Mouse (Mus musculus): ENCODE measurements around the gene Pcca. TPM values are rescaled to one million over a fixed set of nuclear protein-coding genes. Genes with fewer than 3 reads are reported as not detected.
A peak's percentile ranks its signal among the peaks of the same experiment; 100 is the strongest.

The Pcca gene
- polyA plus RNA-seq, 1 experiment from 2014 or later = 36.5 TPM

DNA sequence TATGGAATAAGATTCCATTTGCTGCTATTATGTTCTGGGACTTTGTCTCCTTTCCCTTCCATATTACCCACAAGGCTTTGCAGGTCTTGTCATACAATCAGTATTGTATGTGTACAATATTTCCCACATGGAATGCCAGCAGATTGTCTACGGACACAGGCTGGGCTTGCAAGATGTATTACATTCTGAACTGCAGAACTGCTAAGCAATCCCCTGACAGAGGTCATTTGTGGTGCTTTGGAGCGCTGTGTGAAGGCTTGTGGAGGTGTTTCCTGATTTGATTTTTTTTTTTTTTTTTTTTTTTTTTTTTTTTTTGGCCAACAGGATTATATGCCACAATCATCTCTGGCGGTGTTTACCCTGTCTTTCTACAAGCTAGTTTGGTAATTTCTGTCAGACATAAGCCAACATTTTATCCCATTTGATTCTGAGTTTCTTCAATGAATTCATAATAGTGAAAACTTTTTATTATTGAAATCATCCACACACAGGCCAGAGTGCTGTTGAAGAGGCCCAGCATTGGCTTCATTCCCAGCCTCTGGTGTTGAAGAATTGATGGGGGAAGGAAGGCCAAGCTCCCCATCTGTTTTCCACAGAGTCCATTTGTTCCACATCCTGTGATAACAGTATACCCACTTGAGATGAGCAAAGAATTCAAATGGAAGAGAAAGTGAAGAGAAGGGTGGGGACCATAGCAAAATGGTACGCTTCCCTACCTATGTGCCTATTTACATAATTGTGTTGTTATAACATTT, 333.6 kb downstream of the Pcca start:
- Histone ChIP-seq H3K4me2 (replicated peaks) (no peak overlapping the region), H3K27me3 (no peaks in the 10 kb centered on the region), H3K36me3 (no peaks in the 10 kb centered on the region), H3K27ac (no peak overlapping the region), H3K4me3 (no peak overlapping the region), H3K9me3 (no peaks in the 10 kb centered on the region), H3K4me1 (no peaks in the 10 kb centered on the region), H3K9ac (no peak overlapping the region)
- WGBS = 67% methylated on average over 4 of the region's 4 CpGs
- no peak for ATAC-seq (ENCODE audit: insufficient number of reproducible peaks, insufficient read depth, low FRiP score, low TSS enrichment)

DNA sequence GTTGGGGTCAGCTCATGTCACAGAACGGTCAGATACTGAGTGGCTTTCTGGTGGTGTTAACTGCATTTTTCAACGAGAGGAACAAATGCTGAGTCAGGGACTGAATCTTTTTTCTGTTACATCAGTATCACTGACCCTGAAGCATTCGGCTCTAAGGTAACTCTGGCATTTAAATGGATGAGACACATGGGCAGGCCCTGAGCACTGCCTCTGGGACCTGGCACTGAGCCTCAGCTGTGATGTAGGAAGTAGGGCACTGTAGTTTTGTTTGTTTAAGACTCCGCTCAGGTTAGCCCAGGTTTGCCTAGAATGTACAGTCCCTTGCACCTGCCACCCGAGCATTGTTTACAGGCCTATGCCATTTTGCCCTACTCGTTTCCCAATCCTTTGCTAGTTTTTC, 335.7 kb downstream of the Pcca start:
- H3K4me1 ChIP-seq = no peaks in the 10 kb centered on the region
- no peaks in the 10 kb centered on the region for H3K9me3 ChIP-seq
- ATAC-seq (ENCODE audit: insufficient number of reproducible peaks, insufficient read depth, low FRiP score, low TSS enrichment) = no peak
- no peak overlapping the region for H3K27ac ChIP-seq
- H3K27me3 ChIP-seq = no peaks in the 10 kb centered on the region
- WGBS = 72% methylated on average over 6 of the region's 6 CpGs
- no peak overlapping the region for H3K4me3 ChIP-seq
- no peak overlapping the region for H3K9ac ChIP-seq
- no peaks in the 10 kb centered on the region for H3K36me3 ChIP-seq
- H3K4me2 ChIP-seq (replicated peaks) = no peak overlapping the region

DNA sequence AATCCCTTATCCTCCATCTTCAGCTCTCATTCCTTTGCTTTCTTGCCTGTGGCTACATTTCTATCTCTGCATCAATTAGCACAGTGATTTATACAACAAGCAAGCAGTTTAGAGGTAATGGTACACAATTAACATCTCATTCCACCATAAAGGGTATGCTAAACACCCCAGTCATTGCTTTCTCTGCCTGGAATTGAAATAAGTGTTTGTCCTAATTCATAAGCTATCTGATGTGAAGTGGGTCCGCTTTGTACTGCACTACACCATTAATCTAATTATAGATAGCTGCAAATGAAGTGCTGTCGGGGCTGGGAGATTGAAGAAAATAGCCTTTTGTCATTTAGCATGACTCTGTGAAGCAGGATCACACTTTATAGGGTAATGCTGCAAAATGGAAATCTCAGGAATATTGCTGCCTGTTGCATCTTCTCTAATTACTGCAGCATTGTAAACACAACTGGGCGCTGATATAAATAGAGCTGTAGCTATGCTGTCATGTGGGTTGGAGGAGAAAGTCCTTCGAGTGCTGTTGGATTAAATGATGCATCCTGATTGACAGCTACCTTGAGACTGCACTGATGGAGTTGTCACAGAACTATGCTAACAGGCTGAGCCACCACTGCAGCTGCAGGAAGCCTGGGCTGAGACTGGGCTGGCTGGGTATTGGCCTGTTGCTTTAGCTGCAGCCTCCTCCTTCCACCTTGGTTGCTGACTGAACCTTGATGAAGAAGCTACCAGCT, 337.9 kb downstream of the Pcca start:
- Histone ChIP-seq H3K4me1 (0 out of 2 replicates have a peak, but pooled peaks cover 3% of the 10 kb centered on the region), H3K27ac (no peak overlapping the region), H3K9me3 (no peaks in the 10 kb centered on the region), H3K4me2 (replicated peaks) (no peak overlapping the region), H3K9ac (no peak overlapping the region), H3K27me3 (no peaks in the 10 kb centered on the region), H3K4me3 (no peak overlapping the region), H3K36me3 (no peaks in the 10 kb centered on the region)
- ATAC-seq (ENCODE audit: insufficient number of reproducible peaks, insufficient read depth, low FRiP score, low TSS enrichment) = no peak
- 50% methylated on average over 4 of the region's 4 CpGs for WGBS

DNA sequence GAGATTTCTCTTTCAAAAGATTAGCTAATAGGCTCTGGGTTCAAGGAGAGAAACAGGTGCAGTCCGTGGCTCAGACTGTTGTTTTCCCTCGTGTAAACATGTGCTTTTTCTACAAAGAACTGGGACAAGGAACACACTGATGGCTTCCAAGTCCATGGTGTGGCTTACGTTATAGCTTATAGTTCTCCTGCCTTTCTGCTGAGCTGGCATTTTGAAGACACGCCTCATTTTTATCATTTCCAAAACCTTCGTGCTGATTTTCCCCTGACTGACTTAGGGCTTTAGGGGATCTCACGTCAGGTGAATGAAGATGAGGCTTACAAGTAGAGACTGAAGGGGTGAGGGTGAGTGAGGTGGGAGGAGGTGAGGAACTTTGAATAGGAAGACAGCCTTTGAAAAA, 338.5 kb downstream of the Pcca start:
- no peak overlapping the region for H3K27ac ChIP-seq
- 0 out of 2 replicates have a peak, but pooled peaks cover 3% of the 10 kb centered on the region for H3K4me1 ChIP-seq
- H3K9ac ChIP-seq = no peak overlapping the region
- no peak for ATAC-seq (ENCODE audit: insufficient number of reproducible peaks, insufficient read depth, low FRiP score, low TSS enrichment)
- no peak overlapping the region for H3K4me3 ChIP-seq
- 72% methylated on average over 6 of the region's 6 CpGs for WGBS
- H3K4me2 ChIP-seq (replicated peaks) = no peak overlapping the region
- no peaks in the 10 kb centered on the region for H3K9me3 ChIP-seq
- no peaks in the 10 kb centered on the region for H3K27me3 ChIP-seq
- no peaks in the 10 kb centered on the region for H3K36me3 ChIP-seq

DNA sequence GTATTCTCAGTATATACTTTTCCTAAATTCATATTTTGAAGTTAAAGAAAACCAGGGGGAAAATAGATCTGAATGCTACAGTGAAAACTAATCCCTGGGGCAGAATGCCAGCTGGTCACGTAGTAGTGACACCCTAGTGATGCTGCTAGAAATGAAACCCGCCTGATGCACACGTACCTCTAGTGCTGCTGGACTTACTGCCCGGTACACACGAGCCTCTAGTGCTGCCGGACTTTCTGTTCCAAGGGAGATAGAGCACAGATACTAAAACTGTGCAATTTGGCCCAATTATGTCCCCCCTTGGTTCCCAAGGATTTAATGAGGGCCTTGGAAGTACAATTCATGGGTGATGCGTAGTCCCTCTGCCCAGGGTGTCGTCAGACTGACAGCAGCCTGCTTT, 340.9 kb downstream of the Pcca start:
- 66% methylated on average over 8 of the region's 8 CpGs for WGBS
- no peaks in the 10 kb centered on the region for H3K36me3 ChIP-seq
- no peaks in the 10 kb centered on the region for H3K27me3 ChIP-seq
- H3K4me3 ChIP-seq = no peak overlapping the region
- H3K27ac ChIP-seq = no peak overlapping the region
- no peak overlapping the region for H3K9ac ChIP-seq
- H3K4me2 ChIP-seq (replicated peaks) = no peak overlapping the region
- 0 out of 2 replicates have a peak, but pooled peaks cover 3% of the 10 kb centered on the region for H3K4me1 ChIP-seq
- ATAC-seq (ENCODE audit: insufficient number of reproducible peaks, insufficient read depth, low FRiP score, low TSS enrichment) = no peak
- H3K9me3 ChIP-seq = no peaks in the 10 kb centered on the region

DNA sequence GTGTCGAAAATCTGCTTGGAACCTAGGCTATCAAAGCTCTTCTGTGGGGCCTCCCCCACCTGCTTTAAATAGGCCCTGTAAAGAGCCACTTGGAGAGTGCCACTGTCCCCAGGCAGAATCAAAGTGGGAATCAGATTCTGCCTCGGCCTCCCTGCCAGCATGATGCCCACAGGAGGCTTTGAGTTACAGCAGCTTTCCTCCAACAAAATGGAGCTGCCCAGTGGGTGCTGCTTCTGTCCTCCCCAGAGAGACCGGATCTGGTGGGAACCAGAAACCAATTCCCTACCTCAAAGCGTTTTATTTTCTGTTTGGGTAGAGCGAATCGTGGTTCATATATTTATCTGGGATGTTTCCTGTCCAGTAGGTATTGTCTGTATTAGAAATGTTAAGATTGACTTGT, 341.5 kb downstream of the Pcca start:
- H3K36me3 ChIP-seq = no peaks in the 10 kb centered on the region
- ATAC-seq (ENCODE audit: insufficient number of reproducible peaks, insufficient read depth, low FRiP score, low TSS enrichment) = no peak
- no peaks in the 10 kb centered on the region for H3K9me3 ChIP-seq
- no peaks in the 10 kb centered on the region for H3K27me3 ChIP-seq
- no peak overlapping the region for H3K4me3 ChIP-seq
- no peak overlapping the region for H3K27ac ChIP-seq
- 0 out of 2 replicates have a peak, but pooled peaks cover 3% of the 10 kb centered on the region for H3K4me1 ChIP-seq
- WGBS = 46% methylated on average over 6 of the region's 6 CpGs
- H3K9ac ChIP-seq = no peak overlapping the region
- no peak overlapping the region for H3K4me2 ChIP-seq (replicated peaks)

DNA sequence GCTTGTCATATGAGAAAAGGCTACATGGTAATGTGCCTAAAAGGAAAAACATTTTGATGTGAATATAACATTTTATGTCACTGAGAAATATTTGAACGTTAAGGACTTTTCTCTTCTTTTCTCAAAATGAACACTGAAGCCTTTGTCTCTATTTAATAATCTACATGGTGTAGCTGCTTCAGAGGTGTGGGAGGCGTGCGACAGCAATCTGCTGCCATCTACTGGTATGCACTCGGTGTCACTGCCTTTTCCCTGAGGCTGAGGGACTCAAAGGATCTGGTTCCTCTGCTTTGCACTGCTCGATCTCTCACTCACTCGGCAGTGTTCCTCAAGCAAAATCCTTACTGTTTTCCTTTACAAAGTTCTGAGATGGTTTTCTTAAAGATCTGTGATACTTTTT, 342.0 kb downstream of the Pcca start:
- under 1% methylated on average over 6 of the region's 6 CpGs for WGBS
- no peak overlapping the region for H3K9ac ChIP-seq
- no peaks in the 10 kb centered on the region for H3K27me3 ChIP-seq
- H3K9me3 ChIP-seq = no peaks in the 10 kb centered on the region
- H3K4me3 ChIP-seq = no peak overlapping the region
- ATAC-seq (ENCODE audit: insufficient number of reproducible peaks, insufficient read depth, low FRiP score, low TSS enrichment) = peak; percentile 87
- H3K27ac ChIP-seq = no peak overlapping the region
- no peak overlapping the region for H3K4me2 ChIP-seq (replicated peaks)
- no peaks in the 10 kb centered on the region for H3K36me3 ChIP-seq
- H3K4me1 ChIP-seq = 0 out of 2 replicates have a peak, but pooled peaks cover 3% of the 10 kb centered on the region

DNA sequence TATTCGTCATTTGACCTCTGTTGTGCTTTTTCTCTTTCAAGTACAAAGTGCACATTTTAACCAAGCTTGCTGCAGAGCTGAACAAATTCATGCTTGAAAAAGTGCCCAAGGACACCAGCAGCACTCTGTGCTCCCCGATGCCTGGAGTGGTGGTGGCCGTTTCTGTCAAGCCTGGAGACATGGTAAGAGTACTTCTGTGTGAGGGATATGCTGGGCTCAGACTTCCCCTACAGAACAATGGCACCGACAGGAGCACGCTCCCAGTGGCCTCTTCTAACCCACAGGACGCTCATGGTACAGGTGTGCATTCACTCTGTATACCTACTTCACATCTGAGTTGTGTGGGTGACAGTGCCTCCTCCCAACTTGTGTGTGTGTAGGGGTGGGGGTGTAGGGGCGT, 342.6 kb downstream of the Pcca start:
- Histone ChIP-seq H3K27ac (no peak overlapping the region), H3K4me2 (replicated peaks) (no peak overlapping the region), H3K27me3 (no peaks in the 10 kb centered on the region), H3K4me1 (peaks cover 7% of the 10 kb centered on the region), H3K9me3 (no peaks in the 10 kb centered on the region), H3K36me3 (no peaks in the 10 kb centered on the region), H3K9ac (no peak overlapping the region), H3K4me3 (no peak overlapping the region)
- WGBS = 66% methylated on average over 7 of the region's 7 CpGs
- no peak for ATAC-seq (ENCODE audit: insufficient number of reproducible peaks, insufficient read depth, low FRiP score, low TSS enrichment)

DNA sequence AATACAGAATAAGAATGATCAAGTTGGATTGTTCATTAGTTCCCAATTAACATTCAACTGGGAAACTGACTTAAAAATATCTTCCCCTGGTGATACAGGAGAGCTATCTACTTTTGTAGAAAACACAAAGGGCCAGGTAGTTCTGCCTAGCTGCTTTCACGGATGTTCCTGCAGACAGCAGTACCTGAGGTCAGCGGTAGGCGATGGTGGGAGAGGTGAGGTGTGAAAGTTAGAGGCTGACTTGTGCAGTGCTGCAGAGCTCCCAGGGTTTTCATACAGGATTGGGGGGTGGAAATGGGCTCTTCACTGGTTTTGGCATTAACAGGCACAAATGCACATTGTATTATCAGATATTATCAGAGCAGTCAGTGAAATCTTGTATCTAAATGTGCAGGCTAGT, 343.7 kb downstream of the Pcca start:
- Histone ChIP-seq H3K4me3 (no peak overlapping the region), H3K4me1 (peaks cover 18% of the 10 kb centered on the region), H3K36me3 (no peaks in the 10 kb centered on the region), H3K27me3 (no peaks in the 10 kb centered on the region), H3K27ac (no peak overlapping the region), H3K4me2 (replicated peaks) (no peak overlapping the region), H3K9ac (no peak overlapping the region), H3K9me3 (no peaks in the 10 kb centered on the region)
- ATAC-seq (ENCODE audit: insufficient number of reproducible peaks, insufficient read depth, low FRiP score, low TSS enrichment) = no peak
- 88% methylated on average over 3 of the region's 3 CpGs for WGBS

DNA sequence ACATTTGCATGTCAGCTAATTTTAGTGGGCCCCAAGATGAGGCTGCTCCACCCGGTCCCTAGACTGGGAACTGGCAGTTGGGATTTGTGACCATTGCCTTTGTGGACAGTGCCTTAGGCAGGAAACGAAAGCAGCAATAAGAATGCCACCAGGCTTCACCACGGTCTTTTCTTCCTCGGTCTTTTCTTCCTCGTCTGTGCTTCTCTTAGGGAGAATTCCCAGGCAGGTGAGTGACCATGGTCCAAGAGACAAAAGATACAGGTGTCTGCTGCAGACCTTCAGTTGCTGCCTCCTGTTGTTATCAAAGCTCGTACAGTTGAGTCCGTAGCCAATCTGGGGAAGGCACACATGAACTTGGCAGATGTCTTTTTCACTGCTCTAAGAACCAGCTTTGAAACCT, 346.2 kb downstream of the Pcca start:
- Histone ChIP-seq H3K36me3 (no peaks in the 10 kb centered on the region), H3K9me3 (no peaks in the 10 kb centered on the region), H3K4me2 (replicated peaks) (no peak overlapping the region), H3K27ac (no peak overlapping the region), H3K27me3 (no peaks in the 10 kb centered on the region), H3K4me1 (peaks cover 30% of the 10 kb centered on the region), H3K4me3 (no peak overlapping the region), H3K9ac (no peak overlapping the region)
- ATAC-seq (ENCODE audit: insufficient number of reproducible peaks, insufficient read depth, low FRiP score, low TSS enrichment) = no peak
- 77% methylated on average over 7 of the region's 7 CpGs for WGBS

DNA sequence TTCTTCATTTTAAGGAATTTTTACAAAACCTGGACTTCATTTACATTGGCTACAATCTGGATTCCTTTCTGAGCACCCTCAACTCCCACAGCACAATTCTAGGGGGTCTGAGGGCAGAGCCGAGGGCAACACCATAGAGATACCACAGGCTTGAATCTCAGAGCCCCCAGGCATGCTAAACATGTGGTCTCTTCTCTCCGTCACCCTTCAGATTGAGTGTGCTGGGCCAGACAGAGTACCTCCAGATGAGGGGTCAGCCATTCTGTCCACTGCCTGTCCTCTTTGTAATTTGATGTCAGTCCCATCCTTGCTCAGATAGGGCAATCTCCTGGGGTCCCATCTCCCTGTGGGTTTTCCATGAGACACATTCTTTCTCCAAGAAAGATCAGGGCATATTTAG, 347.6 kb downstream of the Pcca start:
- H3K9ac ChIP-seq = no peak overlapping the region
- peak overlapping the region; percentile 38; the same call in 1 of the 2 replicates for H3K27ac ChIP-seq
- no peaks in the 10 kb centered on the region for H3K27me3 ChIP-seq
- ATAC-seq (ENCODE audit: insufficient number of reproducible peaks, insufficient read depth, low FRiP score, low TSS enrichment) = no peak
- H3K4me3 ChIP-seq = no peak overlapping the region
- peaks cover 27% of the 10 kb centered on the region for H3K4me1 ChIP-seq
- no peak overlapping the region for H3K4me2 ChIP-seq (replicated peaks)
- H3K36me3 ChIP-seq = no peaks in the 10 kb centered on the region
- no peaks in the 10 kb centered on the region for H3K9me3 ChIP-seq
- 28% methylated on average over 2 of the region's 2 CpGs for WGBS

DNA sequence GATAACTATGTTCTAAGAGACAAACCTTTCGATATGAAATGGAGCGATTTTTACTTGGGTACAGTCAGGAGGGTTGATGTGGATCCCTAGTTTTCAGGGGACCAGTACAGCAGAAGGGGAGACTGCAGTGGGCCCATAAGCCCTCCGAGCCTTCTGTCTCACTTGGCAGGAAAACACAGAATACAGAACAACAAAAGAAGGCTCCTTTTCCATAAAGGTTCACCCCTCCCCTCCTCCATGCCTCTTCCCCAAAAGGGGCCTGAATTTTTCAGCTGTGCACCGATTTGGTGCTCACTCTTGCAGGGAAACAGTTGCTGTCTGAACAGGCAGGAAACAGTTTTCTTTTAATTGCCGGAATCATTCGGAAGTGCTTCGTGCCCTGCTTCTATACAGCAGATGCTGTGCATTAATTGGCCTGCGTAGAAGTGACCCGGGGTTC, 348.1 kb downstream of the Pcca start:
- Histone ChIP-seq H3K36me3 (no peaks in the 10 kb centered on the region), H3K4me1 (peaks cover 27% of the 10 kb centered on the region), H3K4me3 (no peak overlapping the region), H3K9me3 (no peaks in the 10 kb centered on the region), H3K9ac (no peak overlapping the region), H3K4me2 (replicated peaks) (no peak overlapping the region), H3K27me3 (no peaks in the 10 kb centered on the region), H3K27ac (peak overlapping the region; percentile 38; the same call in 1 of the 2 replicates)
- WGBS = 49% methylated on average over 9 of the region's 9 CpGs
- ATAC-seq (ENCODE audit: insufficient number of reproducible peaks, insufficient read depth, low FRiP score, low TSS enrichment) = no peak
